12 mouse cellular contexts compared by ENCODE assay signal in genomic region chr13:43603042-43603441, GRCm38 (mm10). TPM values are rescaled to one million over a fixed set of nuclear protein-coding genes. Genes with fewer than 3 reads are reported as not detected.
A peak's percentile ranks its signal among the peaks of the same experiment; 100 is the strongest.
DNase-seq lines count a peak whose midpoint lies in the region; ATAC-seq and TF ChIP-seq lines count a peak whose summit lies in the region.
"Had no signal": no experiment of that assay in that cellular context is flagged by ENCODE, and none has a peak within 500 bp of the region (broad histone marks: within the 10 kb centered on the region; RNA-seq: fewer than 3 reads in every experiment).

No protein-coding gene starts in this region.

- no peaks in the 10 kb centered on the region for H3K9me3 ChIP-seq in forebrain, embryonic 14.5 days (replicated peaks; ENCODE audit: control insufficient read depth, low read length)
- H3K9me3 ChIP-seq in forebrain, embryonic 13.5 days (replicated peaks), result no peaks in the 10 kb centered on the region
- H3K9me3 ChIP-seq in hindbrain, embryonic 16.5 days (ENCODE audit: control insufficient read depth, low read length), result no peaks in the 10 kb centered on the region
- no peaks in the 10 kb centered on the region for H3K9me3 ChIP-seq in hindbrain, embryonic 13.5 days
- no peaks in the 10 kb centered on the region for H3K9me3 ChIP-seq in lung, embryonic 14.5 days (ENCODE audit: low read depth, low read length)
- H3K9me3 ChIP-seq: forebrain, embryonic 12.5 days; intestine, embryonic 15.5 days; limb, embryonic 13.5 days had no signal

- WGBS in forebrain, embryonic 14.5 days, result 59% methylated on average over 13 of the region's 13 CpGs
- 66% methylated on average over 13 of the region's 13 CpGs for WGBS in forebrain, embryonic 13.5 days
- WGBS in hindbrain, embryonic 16.5 days, result 52% methylated on average over 13 of the region's 13 CpGs
- 59% methylated on average over 13 of the region's 13 CpGs for WGBS in hindbrain, embryonic 13.5 days
- 60% methylated on average over 13 of the region's 13 CpGs for WGBS in lung, embryonic 14.5 days

- no peak for ATAC-seq in forebrain, embryonic 14.5 days
- ATAC-seq in forebrain, embryonic 13.5 days, result no peak
- ATAC-seq in hindbrain, embryonic 16.5 days, result peak; percentile 60
- ATAC-seq in hindbrain, embryonic 13.5 days (ENCODE audit: low FRiP score), result no peak
- ATAC-seq in lung, embryonic 14.5 days (ENCODE audit: insufficient read depth), result no peak
- ATAC-seq in inflammation-experienced regulatory T-cells, adult 6 months, result no peak
- ATAC-seq: intestine, embryonic 15.5 days had no signal

- no peaks in the 10 kb centered on the region for H3K4me1 ChIP-seq in forebrain, embryonic 14.5 days (ENCODE audit: control insufficient read depth, insufficient read depth, low read length)
- H3K4me1 ChIP-seq in forebrain, embryonic 13.5 days, result no peaks in the 10 kb centered on the region
- peaks cover 2% of the 10 kb centered on the region for H3K4me1 ChIP-seq in hindbrain, embryonic 16.5 days (ENCODE audit: control insufficient read depth, insufficient read depth, low read depth, low read length)
- H3K4me1 ChIP-seq in hindbrain, embryonic 13.5 days (replicated peaks), result no peaks in the 10 kb centered on the region; the same call in none of the 2 replicates
- no peaks in the 10 kb centered on the region for H3K4me1 ChIP-seq in lung, embryonic 14.5 days (ENCODE audit: insufficient read depth)
- H3K4me1 ChIP-seq: forebrain, embryonic 12.5 days; intestine, embryonic 15.5 days had no signal

- no peaks in the 10 kb centered on the region for H3K36me3 ChIP-seq in forebrain, embryonic 14.5 days (ENCODE audit: control insufficient read depth, insufficient read depth, low read length)
- no peaks in the 10 kb centered on the region for H3K36me3 ChIP-seq in forebrain, embryonic 13.5 days (ENCODE audit: poor library complexity, severe bottlenecking)
- no peaks in the 10 kb centered on the region for H3K36me3 ChIP-seq in hindbrain, embryonic 16.5 days (ENCODE audit: control insufficient read depth, insufficient read depth, low read length)
- no peaks in the 10 kb centered on the region for H3K36me3 ChIP-seq in hindbrain, embryonic 13.5 days
- no peaks in the 10 kb centered on the region for H3K36me3 ChIP-seq in lung, embryonic 14.5 days (ENCODE audit: insufficient read depth)
- H3K36me3 ChIP-seq: forebrain, embryonic 12.5 days; intestine, embryonic 15.5 days; limb, embryonic 13.5 days had no signal

- no peak overlapping the region for H3K4me2 ChIP-seq in forebrain, embryonic 14.5 days (ENCODE audit: low read length)
- H3K4me2 ChIP-seq in forebrain, embryonic 13.5 days, result no peak overlapping the region
- H3K4me2 ChIP-seq in hindbrain, embryonic 16.5 days (ENCODE audit: low read length), result peak overlapping the region; percentile 37
- H3K4me2 ChIP-seq in hindbrain, embryonic 13.5 days, result no peak overlapping the region
- no peak overlapping the region for H3K4me2 ChIP-seq in lung, embryonic 14.5 days
- H3K4me2 ChIP-seq: forebrain, embryonic 12.5 days; intestine, embryonic 15.5 days; limb, embryonic 13.5 days had no signal

- no peak for TF ChIP-seq CTCF in lung, embryonic 14.5 days (IDR thresholded peaks at IDR 0.05; ENCODE audit: low read depth)

- no peak overlapping the region for H3K27ac ChIP-seq in forebrain, embryonic 14.5 days (ENCODE audit: low read depth, low read length)
- H3K27ac ChIP-seq in forebrain, embryonic 13.5 days, result no peak overlapping the region
- no peak overlapping the region for H3K27ac ChIP-seq in hindbrain, embryonic 16.5 days (ENCODE audit: low read depth, low read length)
- H3K27ac ChIP-seq in hindbrain, embryonic 13.5 days, result no peak overlapping the region
- H3K27ac ChIP-seq in lung, embryonic 14.5 days (ENCODE audit: low read depth), result no peak overlapping the region
- H3K27ac ChIP-seq: forebrain, embryonic 12.5 days; intestine, embryonic 15.5 days; limb, embryonic 13.5 days had no signal

- H3K27me3 ChIP-seq in forebrain, embryonic 14.5 days (replicated peaks; ENCODE audit: control insufficient read depth, insufficient read depth, low read length), result no peaks in the 10 kb centered on the region
- H3K27me3 ChIP-seq in forebrain, embryonic 13.5 days, result no peaks in the 10 kb centered on the region
- no peaks in the 10 kb centered on the region for H3K27me3 ChIP-seq in hindbrain, embryonic 16.5 days (replicated peaks; ENCODE audit: control insufficient read depth, insufficient read depth, low read length)
- H3K27me3 ChIP-seq in hindbrain, embryonic 13.5 days, result no peaks in the 10 kb centered on the region
- no peaks in the 10 kb centered on the region for H3K27me3 ChIP-seq in lung, embryonic 14.5 days (ENCODE audit: insufficient read depth, low read length)
- H3K27me3 ChIP-seq: forebrain, embryonic 12.5 days; intestine, embryonic 15.5 days had no signal

- DNase-seq in forebrain, embryonic 14.5 days (ENCODE audit: low spot score), result peak; percentile 58
- DNase-seq in lung, embryonic 14.5 days, result peak; percentile 38
- DNase-seq in lung, postnatal 14 days, result no peak
- peak; percentile 30 to 37 for DNase-seq in cerebellum, postnatal 36 days
- DNase-seq: lung, postnatal 36 days had no signal

- no peak overlapping the region for H3K9ac ChIP-seq in forebrain, embryonic 14.5 days (ENCODE audit: low read length)
- H3K9ac ChIP-seq in forebrain, embryonic 13.5 days, result no peak overlapping the region
- peak overlapping the region; percentile 17; the same call in 1 of the 2 replicates for H3K9ac ChIP-seq in hindbrain, embryonic 16.5 days (ENCODE audit: low read depth, low read length)
- no peak overlapping the region for H3K9ac ChIP-seq in hindbrain, embryonic 13.5 days
- H3K9ac ChIP-seq in lung, embryonic 14.5 days, result no peak overlapping the region
- H3K9ac ChIP-seq: forebrain, embryonic 12.5 days; intestine, embryonic 15.5 days; limb, embryonic 13.5 days had no signal

- H3K4me3 ChIP-seq in forebrain, embryonic 14.5 days (ENCODE audit: low read depth, low read length), result no peak overlapping the region
- H3K4me3 ChIP-seq in forebrain, embryonic 13.5 days, result no peak overlapping the region
- no peak overlapping the region for H3K4me3 ChIP-seq in hindbrain, embryonic 16.5 days (ENCODE audit: low read length)
- no peak overlapping the region for H3K4me3 ChIP-seq in hindbrain, embryonic 13.5 days
- H3K4me3 ChIP-seq in lung, embryonic 14.5 days (ENCODE audit: low read depth, low read length), result no peak overlapping the region
- H3K4me3 ChIP-seq: forebrain, embryonic 12.5 days; intestine, embryonic 15.5 days; limb, embryonic 13.5 days had no signal

RNA-seq across cellular contexts. Expression of gene Rnf182, which starts 12.5 kb away (rescaled TPM):
- polyA plus RNA-seq in forebrain, embryonic 14.5 days (2014; fragmentation: Nextera tagmentation; extraction: Ambion mirVana), result 35.0 and 46.6 TPM in 2 replicates
- polyA plus RNA-seq in forebrain, embryonic 13.5 days (2015; fragmentation: Nextera tagmentation; extraction: Ambion mirVana), result 24.8 and 26.3 TPM in 2 replicates
- polyA plus RNA-seq in hindbrain, embryonic 16.5 days (2015; fragmentation: Nextera tagmentation; extraction: Ambion mirVana), result 30.5 and 34.1 TPM in 2 replicates
- 34.0 and 36.1 TPM in 2 replicates for polyA plus RNA-seq in hindbrain, embryonic 13.5 days (2015; fragmentation: Nextera tagmentation; extraction: Ambion mirVana)
- polyA plus RNA-seq in lung, embryonic 14.5 days (2014; fragmentation: Nextera tagmentation; extraction: Ambion mirVana), result 3.6 and 6.4 TPM in 2 replicates
- not detected for polyA plus RNA-seq in inflammation-experienced regulatory T-cells, adult 6 months (2017; shearing (Covaris generic))

RNA-seq across cellular contexts. Expression of gene Mcur1, which starts 43.1 kb away (rescaled TPM):
- 7.2 and 7.6 TPM in 2 replicates for polyA plus RNA-seq in forebrain, embryonic 14.5 days (2014; fragmentation: Nextera tagmentation; extraction: Ambion mirVana)
- 9.3 and 9.6 TPM in 2 replicates for polyA plus RNA-seq in forebrain, embryonic 13.5 days (2015; fragmentation: Nextera tagmentation; extraction: Ambion mirVana)
- polyA plus RNA-seq in hindbrain, embryonic 16.5 days (2015; fragmentation: Nextera tagmentation; extraction: Ambion mirVana), result 6.2 and 8.0 TPM in 2 replicates
- polyA plus RNA-seq in hindbrain, embryonic 13.5 days (2015; fragmentation: Nextera tagmentation; extraction: Ambion mirVana), result 7.9 and 8.4 TPM in 2 replicates
- polyA plus RNA-seq in lung, embryonic 14.5 days (2014; fragmentation: Nextera tagmentation; extraction: Ambion mirVana), result 17.3 and 18.9 TPM in 2 replicates
- polyA plus RNA-seq in inflammation-experienced regulatory T-cells, adult 6 months (2017; shearing (Covaris generic)), result 10 to 100 TPM in 2 of 3 experiments, 1 to 10 TPM in 1; 7.1 to 19.0 (median 17.0) TPM
